Mouse (Mus musculus) stomach, postnatal 0 days (tissue): ENCODE results near the gene Nmt2. TPM values are rescaled to one million over a fixed set of nuclear protein-coding genes. Genes with fewer than 3 reads are reported as not detected.

Experiments used
- ATAC-seq: fragments of 200-750 bp; cut with Nextera tagmentation; 2 replicates; pipeline ENCODE4 v1.8.0; 2017; ENCODE audit not compliant: low FRiP score, low TSS enrichment
- DNase-seq: peaks from one replicate; pipeline ENCODE4 v3.0.0-alpha.2; 2016; ENCODE audit warnings: low spot score
- H3K27ac ChIP-seq: fragments of 300-500 bp; sonication (generic); replicated peaks from 2 replicates; pipeline ENCODE4 v1.5.1; 2014; ENCODE audit warnings: mild to moderate bottlenecking, control low read depth
- H3K27me3 ChIP-seq: fragments of 300-500 bp; sonication (generic); 2 replicates; pipeline ENCODE4 v1.6.1; 2014; ENCODE audit warnings: low read length; ENCODE audit not compliant: control insufficient read depth, insufficient read depth
- H3K36me3 ChIP-seq: fragments of 300-500 bp; sonication (generic); 2 replicates; pipeline ENCODE4 v1.6.1; 2014; ENCODE audit warnings: low read length, mixed read lengths; ENCODE audit not compliant: control insufficient read depth, insufficient read depth
- H3K4me1 ChIP-seq: fragments of 300-500 bp; sonication (generic); replicated peaks from 2 replicates; pipeline ENCODE4 v1.6.1; 2014; ENCODE audit warnings: antibody characterized with exemption; ENCODE audit not compliant: control insufficient read depth, insufficient read depth
- H3K4me2 ChIP-seq: fragments of 300-500 bp; sonication (generic); replicated peaks from 2 replicates; pipeline ENCODE4 v1.6.1; 2014; ENCODE audit warnings: low read depth, mild to moderate bottlenecking, control low read depth, moderate library complexity
- H3K4me3 ChIP-seq: fragments of 300-500 bp; sonication (generic); 2 replicates; pipeline ENCODE4 v1.5.1; 2014; ENCODE audit warnings: low read depth, low read length, control low read depth
- H3K9ac ChIP-seq: fragments of 300-500 bp; sonication (generic); 2 replicates; pipeline ENCODE4 v1.6.1; 2014; ENCODE audit warnings: mild to moderate bottlenecking, low read length, control low read depth, mixed read lengths
- H3K9me3 ChIP-seq: fragments of 300-500 bp; sonication (generic); 2 replicates; pipeline ENCODE4 v1.6.1; 2016; ENCODE audit warnings: low read length; ENCODE audit not compliant: control insufficient read depth
- CTCF ChIP-seq: IDR thresholded peaks from 2 replicates; pipeline ENCODE4 v1.5.1; 2016; ENCODE audit warnings: antibody characterized with exemption, low read depth, mild to moderate bottlenecking, moderate library complexity
- EP300 ChIP-seq: optimal IDR thresholded peaks from 2 replicates; pipeline ENCODE3; 2016; ENCODE audit warnings: antibody characterized with exemption
- WGBS: fragments of 180-500 bp; shearing (Covaris S2); extraction: QIAGEN DNeasy Blood & Tissue Kit; methylation state at CpG from one replicate; pipeline ENCODE4 v1.1.7; 2014; 5-methylcytosine and 5-hydroxymethylcytosine counted together
- polyA plus RNA-seq: library from polyadenylated mRNA; unstranded; fragments of >200 nt; fragmentation: Nextera tagmentation; extraction: Ambion mirVana; gene quantifications from 2 replicates; pipeline ENCODE4 v1.2.1, GENCODE M21; 2015

The Nmt2 gene
- polyA plus RNA-seq, 1 experiment from 2014 or later: 24.0 TPM

DNA sequence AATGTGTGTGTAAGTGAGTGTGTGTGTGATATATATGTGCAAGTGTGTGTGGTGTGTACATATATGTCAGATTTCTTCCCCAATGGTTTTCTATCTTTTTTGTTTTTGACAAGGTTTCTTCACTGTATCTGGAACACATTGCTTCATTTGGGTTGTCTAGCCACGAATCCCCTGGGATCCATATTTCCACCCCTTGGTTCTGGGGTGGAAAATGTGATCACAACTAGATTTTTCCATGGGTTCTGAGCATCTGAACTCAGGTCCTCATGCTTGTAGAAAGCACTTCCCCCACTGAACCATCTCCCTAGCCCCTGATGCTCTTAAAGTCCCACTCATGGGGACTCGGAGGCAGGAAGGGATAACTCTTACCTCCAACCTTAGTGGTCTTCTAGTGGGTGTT, 10.7 kb upstream of the Nmt2 start:
- ATAC-seq: no peak
- H3K4me3 ChIP-seq: no peak overlapping the region

GRCm38 (mm10) chr2:3276106-3276505, 7.9 kb upstream of the Nmt2 start:
- DNase-seq (no peak), ATAC-seq (no peak)
- H3K4me1 ChIP-seq: no peaks in the 10 kb centered on the region
- no peaks in the 10 kb centered on the region for H3K9me3 ChIP-seq
- WGBS: 69% methylated on average over 2 of the region's 2 CpGs
- H3K27ac ChIP-seq: no peak overlapping the region
- no peak overlapping the region for H3K9ac ChIP-seq
- H3K27me3 ChIP-seq: no peaks in the 10 kb centered on the region
- H3K4me2 ChIP-seq: no peak overlapping the region
- H3K36me3 ChIP-seq: no peaks in the 10 kb centered on the region
- no peak for TF ChIP-seq EP300
- TF ChIP-seq CTCF: no peak
- H3K4me3 ChIP-seq: no peak overlapping the region

More for the DNA sequence above, 10.7 kb upstream of the Nmt2 start:
- Histone ChIP-seq H3K4me1 (no peaks in the 10 kb centered on the region), H3K36me3 (no peaks in the 10 kb centered on the region), H3K27ac (no peak overlapping the region), H3K9me3 (no peaks in the 10 kb centered on the region), H3K9ac (no peak overlapping the region), H3K27me3 (no peaks in the 10 kb centered on the region), H3K4me2 (no peak overlapping the region)
- DNase-seq: no peak
- TF ChIP-seq CTCF (no peak), EP300 (no peak)
- 89% methylated on average over 2 of the region's 2 CpGs for WGBS

- WGBS: 61% methylated on average over 7 of the region's 7 CpGs
- Histone ChIP-seq H3K27me3 (no peaks in the 10 kb centered on the region), H3K4me3 (no peak overlapping the region)
Measured at GRCm38 (mm10) chr2:3277502-3277901, 6.5 kb upstream of the Nmt2 start.

DNA sequence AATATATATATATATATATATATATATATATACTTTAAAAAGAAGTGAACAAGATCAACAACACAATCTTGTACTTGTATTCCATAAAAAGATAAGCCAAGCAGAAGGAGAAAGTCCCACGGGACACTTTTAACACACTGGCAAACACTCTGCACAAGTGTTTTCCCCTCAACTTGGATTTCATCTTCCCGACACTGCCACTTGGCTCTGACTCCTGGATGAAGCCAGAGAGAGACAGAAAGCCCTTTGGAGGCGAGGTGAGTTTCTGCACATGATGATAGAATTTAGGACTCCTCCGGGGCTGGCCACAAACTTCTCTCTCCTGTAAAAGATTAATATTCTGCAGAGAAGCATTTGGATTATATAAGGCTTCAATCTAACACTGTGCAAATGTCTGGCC, 2.7 kb upstream of the Nmt2 start:
- no peaks in the 10 kb centered on the region for H3K9me3 ChIP-seq
- TF ChIP-seq EP300: no peak
- TF ChIP-seq CTCF: no peak

More at GRCm38 (mm10) chr2:3277502-3277901, 6.5 kb upstream of the Nmt2 start:
- H3K36me3 ChIP-seq: no peaks in the 10 kb centered on the region
- ATAC-seq: peak; percentile 82
- DNase-seq: no peak
- TF ChIP-seq CTCF (no peak), EP300 (no peak)
- no peaks in the 10 kb centered on the region for H3K9me3 ChIP-seq
- H3K9ac ChIP-seq: no peak overlapping the region
- no peak overlapping the region for H3K27ac ChIP-seq
- H3K4me1 ChIP-seq: no peaks in the 10 kb centered on the region
- no peak overlapping the region for H3K4me2 ChIP-seq

DNA sequence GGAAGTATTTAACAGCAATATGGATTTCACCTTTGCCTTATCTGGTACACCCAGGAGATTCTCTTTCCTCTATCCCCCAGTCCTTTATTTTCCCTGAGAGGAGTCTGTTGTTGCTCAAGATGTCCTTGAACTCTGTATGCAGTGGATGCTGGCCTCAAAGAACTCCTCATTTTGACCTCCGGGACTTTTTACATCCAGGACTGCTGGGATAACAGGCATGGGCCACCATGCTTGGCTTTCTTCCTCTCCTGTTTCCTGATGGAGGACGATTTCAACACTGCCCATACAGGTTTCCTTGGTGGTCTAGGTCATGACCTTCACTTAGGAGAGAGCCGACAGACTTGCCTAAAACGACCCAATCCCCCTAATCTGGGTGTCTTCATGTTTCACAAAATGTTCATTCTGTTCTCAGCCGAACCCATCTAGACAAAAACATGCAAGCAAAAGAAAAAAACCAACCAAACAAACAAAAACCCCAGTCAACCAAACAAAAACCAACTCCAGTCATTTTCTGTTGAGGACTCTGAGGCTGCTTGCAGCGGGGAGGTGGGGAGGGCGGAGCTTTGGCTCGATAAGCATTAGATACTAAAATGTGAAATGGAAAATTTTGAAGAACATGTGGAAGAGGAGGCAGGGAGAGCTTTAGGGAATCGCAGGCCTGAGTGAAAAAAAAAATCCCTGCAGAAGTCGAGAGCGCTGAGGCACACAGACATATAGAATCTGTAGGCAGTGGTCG, 978 bp upstream of the Nmt2 start:
- TF ChIP-seq CTCF (no peak), EP300 (no peak)
- H3K9ac ChIP-seq: peak overlapping the region; percentile 67

More for the DNA sequence above, 2.7 kb upstream of the Nmt2 start:
- Histone ChIP-seq H3K4me1 (0 out of 2 replicates have a peak, but pooled peaks cover 3% of the 10 kb centered on the region), H3K36me3 (no peaks in the 10 kb centered on the region), H3K4me2 (no peak overlapping the region), H3K27me3 (no peaks in the 10 kb centered on the region), H3K27ac (no peak overlapping the region), H3K4me3 (no peak overlapping the region), H3K9ac (no peak overlapping the region)
- no peak for DNase-seq
- WGBS: 72% methylated on average over 4 of the region's 4 CpGs
- ATAC-seq: no peak

GRCm38 (mm10) chr2:3284473-3285180, 615 bp downstream of the Nmt2 start:
- peak; percentile 64 for DNase-seq
- peak overlapping the region; percentile 91 for H3K4me2 ChIP-seq
- peak overlapping the region; percentile 80 for H3K9ac ChIP-seq
- WGBS: under 1% methylated on average over 43 of the region's 60 CpGs
- peak overlapping the region; percentile 87 for H3K27ac ChIP-seq
- H3K4me1 ChIP-seq: 0 out of 2 replicates have a peak, but pooled peaks cover 3% of the 10 kb centered on the region
- TF ChIP-seq CTCF: no peak
- no peak for TF ChIP-seq EP300
- H3K9me3 ChIP-seq: no peaks in the 10 kb centered on the region
- ATAC-seq: peak; percentile 24
- H3K36me3 ChIP-seq: no peaks in the 10 kb centered on the region
- no peaks in the 10 kb centered on the region for H3K27me3 ChIP-seq
- peak overlapping the region; percentile 87 for H3K4me3 ChIP-seq

More for the DNA sequence above, 978 bp upstream of the Nmt2 start:
- H3K4me2 ChIP-seq: peak overlapping the region; percentile 76
- 11% methylated on average over 12 of the region's 12 CpGs for whole genome bisulfite sequencing
- H3K4me3 ChIP-seq: peak overlapping the region; percentile 87
- no peaks in the 10 kb centered on the region for H3K36me3 ChIP-seq
- 0 out of 2 replicates have a peak, but pooled peaks cover 3% of the 10 kb centered on the region for H3K4me1 ChIP-seq
- no peaks in the 10 kb centered on the region for H3K27me3 ChIP-seq
- DNase-seq: no peak
- H3K27ac ChIP-seq: peak overlapping the region; percentile 65
- H3K9me3 ChIP-seq: no peaks in the 10 kb centered on the region
- ATAC-seq: no peak
